Mouse (Mus musculus): ENCODE measurements around the gene Olfr685.

Olfr685 gene

GRCm38 (mm10) chr7:105185912-105186311, at the start of gene Olfr685:
Olfr685 (minus strand) TSS chr7:105186012.
- DNase-seq (ENCODE audit: extremely low spot score, low spot score) = no peak

DNA sequence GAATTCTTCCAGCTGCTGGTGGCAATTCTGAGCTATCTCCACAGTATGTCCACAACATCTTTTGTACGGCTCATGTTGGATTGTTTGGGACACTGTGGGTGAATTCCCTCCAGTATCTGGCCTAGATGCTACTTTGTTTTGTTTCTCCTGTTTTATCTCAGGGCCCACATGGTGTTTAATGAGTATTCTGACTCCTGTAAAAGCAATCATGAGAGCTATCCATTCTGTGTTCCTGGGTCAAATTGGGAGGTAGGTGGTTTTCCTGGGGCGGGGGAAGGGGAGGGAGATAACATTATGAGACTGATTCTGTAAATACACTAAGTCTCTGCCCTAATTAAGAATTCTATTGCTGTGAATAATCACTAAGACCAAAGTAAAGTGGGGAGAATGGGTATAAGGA, 43.6 kb upstream of the Olfr685 start:
- no peak for DNase-seq (ENCODE audit: extremely low spot score, low spot score)

DNA sequence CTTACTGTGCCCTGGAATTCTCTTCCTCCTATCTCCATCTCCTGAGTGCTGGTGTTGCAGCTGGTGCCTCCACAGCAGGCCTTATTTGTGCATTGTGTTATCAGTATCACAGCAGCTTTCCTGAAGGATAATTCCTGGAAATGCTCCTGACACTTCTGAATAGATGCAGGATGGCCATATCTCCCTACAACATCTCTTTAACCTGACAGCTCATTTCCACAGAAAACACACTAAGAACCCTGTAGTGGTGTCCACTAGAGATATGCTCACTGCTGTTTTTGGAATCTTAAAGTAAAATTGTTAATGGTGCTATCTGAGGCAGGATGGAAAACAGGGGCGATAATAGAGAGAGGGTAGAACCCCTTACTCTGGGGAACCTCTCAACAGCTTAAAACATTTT, 42.3 kb upstream of the Olfr685 start:
- DNase-seq (ENCODE audit: extremely low spot score, low spot score) = no peak

GRCm38 (mm10) chr7:105226703-105227102, 40.9 kb upstream of the Olfr685 start:
- no peak for DNase-seq (ENCODE audit: extremely low spot score, low spot score)

DNA sequence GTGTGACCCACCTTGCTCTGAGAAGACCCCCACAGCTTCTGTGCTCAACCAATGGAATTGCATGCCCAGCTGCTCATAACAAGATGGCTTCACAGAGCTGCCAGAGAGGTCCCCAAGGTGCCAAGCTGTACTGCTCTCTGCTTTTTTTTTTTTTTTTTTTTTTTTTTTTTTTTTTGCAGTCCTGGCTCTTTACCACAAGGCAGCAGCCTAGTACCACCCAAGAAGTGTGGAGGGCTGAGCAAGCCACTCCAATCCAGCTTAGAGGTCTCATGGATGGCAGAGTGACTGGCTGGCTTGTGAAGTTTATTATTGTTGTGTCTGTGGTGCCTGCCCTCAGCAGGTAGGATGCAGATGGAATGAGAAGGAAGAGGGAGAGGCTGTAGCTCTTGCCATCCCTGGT, 40.3 kb upstream of the Olfr685 start:
- no peak for DNase-seq (ENCODE audit: extremely low spot score, low spot score)

- no peak for DNase-seq (ENCODE audit: extremely low spot score, low spot score)
These were observed 32.5 kb upstream of the Olfr685 start for GRCm38 (mm10) chr7:105218281-105218680.

DNA sequence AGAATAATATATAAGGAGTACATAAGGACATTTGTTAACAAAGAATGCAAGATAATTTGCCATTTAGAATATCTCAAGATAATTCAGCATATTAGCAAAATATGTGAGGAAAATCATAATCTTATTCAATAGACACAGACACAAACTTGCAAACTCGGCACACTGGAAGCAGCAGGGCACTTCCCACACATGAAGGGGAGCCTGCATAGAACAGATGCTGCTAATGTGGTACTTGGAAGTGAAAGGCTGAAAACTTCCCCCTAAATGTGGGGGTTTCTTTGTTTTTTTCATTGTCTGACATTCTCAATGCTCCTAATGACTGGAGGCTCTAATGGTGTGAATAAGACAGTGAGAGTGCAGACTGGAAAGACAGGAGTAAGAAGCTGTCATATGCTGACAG, 28.9 kb upstream of the Olfr685 start:
- DNase-seq (ENCODE audit: extremely low spot score, low spot score) = no peak

DNA sequence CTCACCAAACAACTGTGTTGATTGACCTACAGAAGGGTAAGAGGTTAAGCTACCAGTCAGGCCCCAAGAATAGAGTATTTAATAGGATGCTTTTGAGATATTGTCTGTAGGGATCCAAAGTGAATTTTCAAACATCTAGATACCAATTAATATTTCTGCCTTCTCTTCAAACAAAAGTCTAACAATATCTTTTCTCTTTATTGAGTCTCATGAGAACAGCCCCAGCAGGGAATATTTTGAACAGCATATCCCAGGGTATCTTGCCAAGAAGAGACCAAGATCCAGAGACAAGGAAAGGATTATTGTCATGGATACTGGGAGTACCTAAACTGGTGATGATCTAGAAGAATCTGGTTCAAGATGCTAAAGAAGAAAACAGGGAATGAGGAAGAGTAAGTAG, 21.6 kb upstream of the Olfr685 start, which contains the start of gene Olfr686:
Olfr686 (minus strand) TSS at position 101 of the 400 bp plus-strand sequence.
- no peak for DNase-seq (ENCODE audit: extremely low spot score, low spot score)

- DNase-seq (ENCODE audit: extremely low spot score, low spot score) = no peak
These were observed 15.0 kb downstream of the Olfr685 start for GRCm38 (mm10) chr7:105170773-105171172.

GRCm38 (mm10) chr7:105163553-105163952, 22.3 kb downstream of the Olfr685 start, which contains the start of gene Olfr684:
Olfr684 (minus strand) TSS chr7:105163653.
- DNase-seq (ENCODE audit: extremely low spot score, low spot score) = no peak

- DNase-seq (ENCODE audit: extremely low spot score, low spot score) = no peak
These were observed 38.9 kb downstream of the Olfr685 start, which contains the start of gene Olfr683 for GRCm38 (mm10) chr7:105146912-105147311. Olfr683 (minus strand) TSS chr7:105147012.

DNA sequence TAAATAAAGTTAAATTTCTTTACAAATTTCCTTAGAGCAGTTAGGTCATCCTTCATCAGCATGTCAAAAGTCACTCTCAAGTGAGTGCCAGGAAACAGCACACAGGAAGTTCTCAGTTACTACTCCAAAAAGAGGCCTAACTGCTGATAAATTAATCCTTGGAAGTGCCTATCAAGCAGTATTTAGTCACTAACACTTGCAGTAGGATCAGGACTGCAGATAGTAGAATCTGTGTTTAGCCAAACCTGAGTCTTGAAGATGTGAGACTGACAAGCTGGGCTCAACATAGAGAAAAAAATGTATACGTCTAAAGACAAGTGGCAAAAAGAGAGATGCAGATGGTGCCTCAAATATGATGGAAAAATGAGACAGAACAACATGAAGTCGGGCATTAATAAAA, 44.5 kb downstream of the Olfr685 start:
- no peak for DNase-seq (ENCODE audit: extremely low spot score, low spot score)

All from neural tube, embryonic 10.5 days (tissue).